Mouse (Mus musculus) brain, adult 2 months (tissue): ENCODE measurements around the gene Bmp6.

Experiments used
- DNase-seq: peaks from one replicate; pipeline ENCODE4 v3.0.0; 2011; ENCODE audit warnings: low read depth, low spot score

Gene Bmp6

GRCm38 (mm10) chr13:38544769-38545445 is 200.0 kb downstream of the Bmp6 start:
- no peak for DNase-seq

- DNase-seq: no peak
Observed at GRCm38 (mm10) chr13:38545460-38545859, 200.6 kb downstream of the Bmp6 start.

DNA sequence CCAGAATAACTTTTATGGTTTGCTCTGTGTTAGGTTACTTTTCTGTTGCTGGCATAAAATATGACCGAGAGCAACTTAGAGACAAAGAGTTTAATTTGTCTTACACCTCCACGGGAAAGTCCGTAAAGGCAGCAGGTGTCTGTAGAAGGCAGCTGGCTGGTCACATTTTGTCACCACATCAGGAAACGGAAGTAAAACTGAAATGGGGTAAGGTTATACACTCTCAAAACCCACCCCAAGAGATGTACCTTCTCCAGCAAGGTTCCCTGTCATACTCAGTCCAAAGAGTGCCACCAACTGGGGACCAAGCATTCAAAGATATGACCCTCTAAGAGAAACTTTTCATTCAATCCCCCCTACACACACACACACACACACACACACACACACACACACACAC is 201.8 kb downstream of the Bmp6 start:
- DNase-seq: no peak

- DNase-seq: no peak
Observed at GRCm38 (mm10) chr13:38547717-38548116, 202.8 kb downstream of the Bmp6 start.

GRCm38 (mm10) chr13:38548681-38549080 is 203.8 kb downstream of the Bmp6 start:
- DNase-seq: no peak
